Mouse (Mus musculus) megakaryocyte, adult 5-6 weeks (primary cell): ENCODE results near the gene Foxa1. TPM values are rescaled to one million over a fixed set of nuclear protein-coding genes. Genes with fewer than 3 reads are reported as not detected.

Experiments
- ATAC-seq: 2 replicates; pipeline ENCODE4 v1.8.0; 2016; ENCODE audit warnings: mild to moderate bottlenecking, inconsistent platforms; ENCODE audit not compliant: poor library complexity, severe bottlenecking
- total RNA-seq, 2 experiments: library from RNA; stranded (forward) in 1 of 2; stranded (reverse) in 1 of 2; fragments of 153-499, 151-499 nt in 1 of 2; fragments of 221-1000, 200-1000 nt in 1 of 2; gene quantifications; 2 replicates each; pipeline versions ENCODE4 v1.2.3 to v1.2.4; 2015 to 2017

Gene Foxa1
- total RNA-seq, 2 experiments from 2014 or later = not detected

- no peak for ATAC-seq
These were observed 46.5 kb downstream of the Foxa1 start for GRCm38 (mm10) chr12:57500246-57500645.

GRCm38 (mm10) chr12:57496347-57497119 is 50.2 kb downstream of the Foxa1 start:
- no peak for ATAC-seq

Other genes starting within 250 kb of the Foxa1 start
- gene Ttc6, start 17.2 kb upstream of the Foxa1 start, total RNA-seq (2015) = not detected in 2 replicates
- not detected in 2 replicates for gene Ttc6, start 17.2 kb upstream of the Foxa1 start, total RNA-seq (2017)